ENCODE assay signal across 11 mouse cellular contexts in the genomic region with DNA sequence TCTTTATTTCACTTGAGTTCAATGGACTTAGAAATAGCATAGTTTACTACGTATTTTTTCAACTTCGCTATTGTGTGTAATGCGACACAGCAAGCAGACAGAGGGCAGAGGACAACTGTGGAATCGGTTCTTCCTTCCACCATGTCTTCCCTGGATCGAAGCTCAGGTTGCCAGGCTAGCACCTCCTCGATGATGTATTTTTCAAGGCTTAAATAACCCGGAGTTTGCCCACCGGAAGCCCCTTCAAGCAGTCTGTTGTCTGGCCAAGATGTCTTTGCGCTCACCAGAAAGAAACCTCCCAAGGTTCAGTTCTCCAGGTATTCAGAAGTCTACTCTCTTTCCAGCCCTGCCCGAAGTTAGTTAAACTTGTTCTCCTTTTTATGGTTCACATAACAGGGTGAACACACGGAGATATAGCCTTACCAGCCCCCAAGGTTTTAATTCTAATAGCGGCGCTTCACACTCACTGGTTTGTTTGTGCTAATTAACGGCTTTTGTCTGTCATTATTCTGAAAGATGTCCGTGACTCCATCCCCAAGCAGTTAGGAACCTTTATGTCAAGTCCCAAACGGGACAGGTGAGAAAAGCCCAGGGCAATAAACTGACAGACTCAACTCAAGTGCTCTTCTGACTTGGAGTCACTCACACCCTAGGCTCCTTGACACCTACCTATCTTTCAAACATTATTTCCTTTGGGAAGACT. TPM values are rescaled to one million over a fixed set of nuclear protein-coding genes. Genes with fewer than 3 reads are reported as not detected.
DNase-seq lines count a peak whose midpoint lies in the region; ATAC-seq and TF ChIP-seq lines count a peak whose summit lies in the region.
"Had no signal": no experiment of that assay in that cellular context is flagged by ENCODE, and none has a peak within 500 bp of the region (broad histone marks: within the 10 kb centered on the region; RNA-seq: fewer than 3 reads in every experiment).

No protein-coding gene starts in this region.

- TF ChIP-seq CTCF in intestine, postnatal 0 days (IDR thresholded peaks at IDR 0.05; ENCODE audit: low read depth), result no peak
- TF ChIP-seq CTCF in stomach, postnatal 0 days (IDR thresholded peaks at IDR 0.05; ENCODE audit: low read depth), result no peak
- no peak for TF ChIP-seq CTCF in liver, postnatal 0 days (IDR thresholded peaks at IDR 0.05; ENCODE audit: low read depth)

- no peak overlapping the region for H3K4me3 ChIP-seq in intestine, embryonic 15.5 days (replicated peaks)
- H3K4me3 ChIP-seq in intestine, postnatal 0 days (ENCODE audit: low read depth, low read length), result no peak overlapping the region
- H3K4me3 ChIP-seq in stomach, embryonic 16.5 days (replicated peaks; ENCODE audit: low read length), result no peak overlapping the region
- H3K4me3 ChIP-seq in stomach, postnatal 0 days (ENCODE audit: low read depth, low read length), result no peak overlapping the region
- peak overlapping the region; percentile 64 for H3K4me3 ChIP-seq in liver, postnatal 0 days (ENCODE audit: low read depth, low read length)

- peaks cover 67% of the 10 kb centered on the region for H3K27me3 ChIP-seq in intestine, embryonic 15.5 days (replicated peaks)
- H3K27me3 ChIP-seq in intestine, postnatal 0 days (replicated peaks; ENCODE audit: control insufficient read depth, insufficient read depth, low read length), result peaks cover 78% of the 10 kb centered on the region
- peaks cover 62% of the 10 kb centered on the region for H3K27me3 ChIP-seq in stomach, embryonic 16.5 days (ENCODE audit: control insufficient read depth, insufficient read depth, low read length)
- peaks cover 20% of the 10 kb centered on the region for H3K27me3 ChIP-seq in stomach, postnatal 0 days (ENCODE audit: control insufficient read depth, insufficient read depth, low read length)
- H3K27me3 ChIP-seq in liver, postnatal 0 days (ENCODE audit: insufficient read depth, low read length), result peaks cover 35% of the 10 kb centered on the region

- intact Hi-C loops in heart, postnatal 25 days (cut with DNase I), result no loop called here

- DNase-seq in heart, adult 11 months, result peak; percentile 85
- DNase-seq in heart, postnatal 25 days (ENCODE audit: low spot score), result no peak
- no peak for DNase-seq in stomach, postnatal 0 days (ENCODE audit: low spot score)
- DNase-seq in liver, postnatal 0 days, result no peak
- no peak for DNase-seq in right cerebral cortex, postnatal 25 days
- DNase-seq: cerebellum, adult 11-12 months; thymus, postnatal 4 days had no signal

- H3K36me3 ChIP-seq in intestine, embryonic 15.5 days, result no peaks in the 10 kb centered on the region
- no peaks in the 10 kb centered on the region for H3K36me3 ChIP-seq in intestine, postnatal 0 days (ENCODE audit: control insufficient read depth, insufficient read depth)
- no peaks in the 10 kb centered on the region for H3K36me3 ChIP-seq in stomach, embryonic 16.5 days (ENCODE audit: control insufficient read depth, insufficient read depth, low read length)
- no peaks in the 10 kb centered on the region for H3K36me3 ChIP-seq in stomach, postnatal 0 days (ENCODE audit: control insufficient read depth, insufficient read depth, low read length)
- peaks cover 8% of the 10 kb centered on the region; the same call in 1 of the 2 replicates for H3K36me3 ChIP-seq in liver, postnatal 0 days (replicated peaks; ENCODE audit: insufficient read depth, low read length)

- no peak overlapping the region for H3K27ac ChIP-seq in intestine, embryonic 15.5 days
- H3K27ac ChIP-seq in intestine, postnatal 0 days (ENCODE audit: low read depth, low read length), result no peak overlapping the region
- no peak overlapping the region for H3K27ac ChIP-seq in stomach, embryonic 16.5 days (ENCODE audit: low read length)
- H3K27ac ChIP-seq in stomach, postnatal 0 days (replicated peaks), result no peak overlapping the region
- peak overlapping the region; percentile 92; the same call in 1 of the 2 replicates for H3K27ac ChIP-seq in liver, postnatal 0 days (ENCODE audit: low read depth)

- H3K9ac ChIP-seq in intestine, embryonic 15.5 days, result no peak overlapping the region
- H3K9ac ChIP-seq in intestine, postnatal 0 days (ENCODE audit: low read depth, low read length), result no peak overlapping the region
- no peak overlapping the region for H3K9ac ChIP-seq in stomach, embryonic 16.5 days (ENCODE audit: low read length)
- H3K9ac ChIP-seq in stomach, postnatal 0 days (ENCODE audit: low read length), result no peak overlapping the region
- peak overlapping the region; percentile 83 for H3K9ac ChIP-seq in liver, postnatal 0 days (replicated peaks)

- ATAC-seq in intestine, embryonic 15.5 days, result no peak
- ATAC-seq in intestine, postnatal 0 days, result no peak
- no peak for ATAC-seq in stomach, embryonic 16.5 days (ENCODE audit: insufficient read depth, low FRiP score)
- ATAC-seq in stomach, postnatal 0 days (ENCODE audit: low FRiP score, low TSS enrichment), result no peak
- no peak for ATAC-seq in liver, postnatal 0 days
- ATAC-seq: inflammation-experienced regulatory T-cells, adult 6 months had no signal

- peak overlapping the region; percentile 88; the same call in 1 of the 2 replicates for H3K4me2 ChIP-seq in intestine, embryonic 15.5 days (replicated peaks)
- no peak overlapping the region for H3K4me2 ChIP-seq in intestine, postnatal 0 days (replicated peaks; ENCODE audit: low read depth)
- H3K4me2 ChIP-seq in stomach, embryonic 16.5 days (ENCODE audit: low read depth, low read length), result peak overlapping the region; percentile 85; the same call in 1 of the 2 replicates
- no peak overlapping the region for H3K4me2 ChIP-seq in stomach, postnatal 0 days (replicated peaks; ENCODE audit: low read depth)
- peak overlapping the region; percentile 73 for H3K4me2 ChIP-seq in liver, postnatal 0 days (ENCODE audit: low read depth, low read length)

- no peaks in the 10 kb centered on the region for H3K9me3 ChIP-seq in intestine, embryonic 15.5 days
- no peaks in the 10 kb centered on the region for H3K9me3 ChIP-seq in intestine, postnatal 0 days (ENCODE audit: control insufficient read depth)
- 0 out of 2 replicates have a peak, but pooled peaks cover 3% of the 10 kb centered on the region for H3K9me3 ChIP-seq in stomach, embryonic 16.5 days (replicated peaks; ENCODE audit: control insufficient read depth, low read length)
- no peaks in the 10 kb centered on the region for H3K9me3 ChIP-seq in stomach, postnatal 0 days (ENCODE audit: control insufficient read depth, low read length)
- no peaks in the 10 kb centered on the region for H3K9me3 ChIP-seq in liver, postnatal 0 days (ENCODE audit: low read length)

- H3K4me1 ChIP-seq in intestine, embryonic 15.5 days (replicated peaks), result peaks cover 15% of the 10 kb centered on the region
- H3K4me1 ChIP-seq in intestine, postnatal 0 days (replicated peaks; ENCODE audit: control insufficient read depth, insufficient read depth, low read length), result 0 out of 2 replicates have a peak, but pooled peaks cover 4% of the 10 kb centered on the region
- peaks cover 12% of the 10 kb centered on the region for H3K4me1 ChIP-seq in stomach, embryonic 16.5 days (ENCODE audit: control insufficient read depth, insufficient read depth, low read length)
- H3K4me1 ChIP-seq in stomach, postnatal 0 days (replicated peaks; ENCODE audit: control insufficient read depth, insufficient read depth), result no peaks in the 10 kb centered on the region
- H3K4me1 ChIP-seq in liver, postnatal 0 days (ENCODE audit: insufficient read depth), result peaks cover 19% of the 10 kb centered on the region

- 17% methylated on average over 16 of the region's 16 CpGs for WGBS in intestine, embryonic 15.5 days
- WGBS in intestine, postnatal 0 days, result 22% methylated on average over 16 of the region's 16 CpGs
- 19% methylated on average over 16 of the region's 16 CpGs for WGBS in stomach, embryonic 16.5 days
- 26% methylated on average over 16 of the region's 16 CpGs for WGBS in stomach, postnatal 0 days
- 29% methylated on average over 16 of the region's 16 CpGs for WGBS in liver, postnatal 0 days (ENCODE audit: insufficient replicate concordance)

- TF ChIP-seq EP300 in stomach, postnatal 0 days (optimal IDR thresholded peaks at IDR 0.05), result no peak
- no peak for TF ChIP-seq EP300 in liver, postnatal 0 days (IDR thresholded peaks at IDR 0.05; ENCODE audit: low read depth)

RNA-seq across cellular contexts. Expression of a gene that starts 1.6 kb away (rescaled TPM):
- 1 to 10 TPM; 3.8 to 4.8 TPM for total RNA-seq in heart, postnatal 25 days (2021)
- 13.9 and 14.7 TPM in 2 replicates for polyA plus RNA-seq in intestine, embryonic 15.5 days (2015; fragmentation: Nextera tagmentation; extraction: Ambion mirVana)
- 4.1 and 5.3 TPM in 2 replicates for polyA plus RNA-seq in intestine, postnatal 0 days (2015; fragmentation: Nextera tagmentation; extraction: Ambion mirVana)
- 14.8 and 15.9 TPM in 2 replicates for polyA plus RNA-seq in stomach, embryonic 16.5 days (2015; fragmentation: Nextera tagmentation; extraction: Ambion mirVana)
- 6.8 and 8.2 TPM in 2 replicates for polyA plus RNA-seq in stomach, postnatal 0 days (2015; fragmentation: Nextera tagmentation; extraction: Ambion mirVana)
- 54.5 and 56.4 TPM in 2 replicates for polyA plus RNA-seq in liver, postnatal 0 days (2015; fragmentation: Nextera tagmentation; extraction: Ambion mirVana)

RNA-seq across cellular contexts. Expression of a gene that starts 56.8 kb away (rescaled TPM):
- under 1 TPM; 0.88 to 0.95 TPM for total RNA-seq in heart, postnatal 25 days (2021)
- 44.3 and 51.7 TPM in 2 replicates for polyA plus RNA-seq in intestine, embryonic 15.5 days (2015; fragmentation: Nextera tagmentation; extraction: Ambion mirVana)
- polyA plus RNA-seq in intestine, postnatal 0 days (2015; fragmentation: Nextera tagmentation; extraction: Ambion mirVana), result 8.3 and 8.9 TPM in 2 replicates
- 46.4 and 50.2 TPM in 2 replicates for polyA plus RNA-seq in stomach, embryonic 16.5 days (2015; fragmentation: Nextera tagmentation; extraction: Ambion mirVana)
- polyA plus RNA-seq in stomach, postnatal 0 days (2015; fragmentation: Nextera tagmentation; extraction: Ambion mirVana), result 7.4 and 10.3 TPM in 2 replicates
- polyA plus RNA-seq in liver, postnatal 0 days (2015; fragmentation: Nextera tagmentation; extraction: Ambion mirVana), result 16.0 and 20.7 TPM in 2 replicates

Comparison
In these comparisons a context has a peak if more than half of its experiments do, and no peak if none do; other contexts are left out.
1. H3K4me2 ChIP-seq: peak in intestine, embryonic 15.5 days (single experiment), stomach, embryonic 16.5 days (single experiment) and liver, postnatal 0 days (single experiment); none in intestine, postnatal 0 days (single experiment) and stomach, postnatal 0 days (single experiment).